Mouse (Mus musculus): ENCODE measurements around the gene 1700029I15Rik. TPM values are rescaled to one million over a fixed set of nuclear protein-coding genes. Genes with fewer than 3 reads are reported as not detected.

The 1700029I15Rik gene
- total RNA-seq (2023): 10 to 100 TPM; 14.2 to 16.7 TPM

DNA sequence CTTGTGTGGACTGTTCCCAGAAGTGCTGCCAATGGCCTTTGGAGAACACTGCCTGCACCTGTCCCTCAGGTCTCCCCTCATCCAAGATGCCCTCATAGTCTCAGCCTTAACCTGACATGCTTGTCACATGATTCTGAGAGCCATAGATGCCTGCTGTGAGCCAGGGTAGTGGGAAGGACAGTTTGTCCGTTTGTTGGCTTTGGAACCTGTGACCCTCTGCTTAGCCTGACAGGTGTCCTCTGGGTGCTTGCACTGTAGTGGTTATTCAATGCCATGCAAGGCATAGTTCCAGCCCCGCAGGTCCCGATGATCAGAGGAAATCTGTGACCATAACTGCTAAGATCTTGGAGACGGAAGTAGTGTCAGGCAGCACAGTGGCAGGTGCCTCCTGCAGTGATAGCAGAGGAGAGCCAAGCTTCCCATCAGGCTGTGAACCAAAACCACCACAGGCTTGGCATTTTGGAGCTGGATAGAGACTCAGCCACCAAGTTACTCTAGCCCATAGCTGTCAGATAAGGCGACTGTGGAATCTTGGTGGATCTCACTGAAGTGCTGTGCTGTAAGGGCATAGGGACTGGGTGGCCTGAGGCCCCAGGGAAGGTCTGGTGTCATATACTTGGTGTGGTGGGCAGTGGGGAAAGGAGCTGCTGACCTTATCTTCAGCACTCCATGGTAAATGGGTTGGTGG lies at the start of gene 1700029I15Rik:
Gene 1700029I15Rik, plus strand, starts transcription at position 638 of the 688 bp plus-strand sequence.

DNA sequence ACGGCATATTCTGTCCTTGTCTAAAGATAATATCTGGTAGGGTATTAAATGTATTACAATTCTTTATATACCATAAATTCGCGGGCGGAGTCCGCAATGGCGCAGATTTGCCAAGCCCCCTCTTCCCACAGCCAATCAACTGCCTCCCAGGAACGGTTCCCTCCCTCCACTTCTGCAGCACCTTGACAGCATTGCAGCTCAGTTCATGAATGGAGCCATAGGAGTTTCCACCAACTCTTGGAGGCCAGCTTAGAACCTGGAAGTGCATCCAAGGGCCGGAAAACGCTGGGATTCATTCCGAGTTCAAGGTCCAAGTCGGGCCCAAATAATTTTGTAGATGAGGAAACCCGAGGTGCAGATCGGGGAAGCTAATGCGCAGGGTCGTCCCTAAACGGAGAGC lies 7.8 kb upstream of the 1700029I15Rik start, which contains the start of the genes Pex16 and Large2:
Gene Pex16, plus strand, starts transcription at position 163 of the 400 bp plus-strand sequence.
Gene Large2, minus strand, starts transcription at position 356 of the 400 bp plus-strand sequence.

DNA sequence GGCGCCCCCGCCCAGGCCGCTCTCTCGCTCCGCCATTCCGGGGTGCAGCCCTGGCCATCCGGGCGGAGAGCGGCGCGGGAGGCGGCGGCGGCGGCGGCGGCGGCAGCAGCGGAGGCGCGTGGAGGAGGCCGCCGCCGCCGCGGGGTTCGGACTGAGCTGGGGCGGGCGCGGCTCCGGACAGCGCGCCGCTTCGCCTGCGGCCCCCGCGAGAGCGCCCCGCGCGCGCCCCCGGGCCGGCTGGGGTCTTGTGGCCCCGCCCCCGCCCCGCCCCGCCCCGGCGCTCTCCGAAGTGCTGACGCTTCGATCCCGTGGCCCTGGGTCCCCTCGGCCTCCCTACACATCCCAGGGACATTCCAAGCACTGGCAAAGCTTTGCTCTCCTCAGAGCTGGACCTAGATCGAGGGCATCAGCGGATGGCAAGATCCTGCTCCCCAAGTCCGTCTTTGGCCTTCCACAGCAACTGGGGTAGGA lies 18.8 kb downstream of the 1700029I15Rik start, which contains the start of gene Mapk8ip1:
Gene Mapk8ip1, minus strand, starts transcription at position 173 of the 471 bp plus-strand sequence.

DNA sequence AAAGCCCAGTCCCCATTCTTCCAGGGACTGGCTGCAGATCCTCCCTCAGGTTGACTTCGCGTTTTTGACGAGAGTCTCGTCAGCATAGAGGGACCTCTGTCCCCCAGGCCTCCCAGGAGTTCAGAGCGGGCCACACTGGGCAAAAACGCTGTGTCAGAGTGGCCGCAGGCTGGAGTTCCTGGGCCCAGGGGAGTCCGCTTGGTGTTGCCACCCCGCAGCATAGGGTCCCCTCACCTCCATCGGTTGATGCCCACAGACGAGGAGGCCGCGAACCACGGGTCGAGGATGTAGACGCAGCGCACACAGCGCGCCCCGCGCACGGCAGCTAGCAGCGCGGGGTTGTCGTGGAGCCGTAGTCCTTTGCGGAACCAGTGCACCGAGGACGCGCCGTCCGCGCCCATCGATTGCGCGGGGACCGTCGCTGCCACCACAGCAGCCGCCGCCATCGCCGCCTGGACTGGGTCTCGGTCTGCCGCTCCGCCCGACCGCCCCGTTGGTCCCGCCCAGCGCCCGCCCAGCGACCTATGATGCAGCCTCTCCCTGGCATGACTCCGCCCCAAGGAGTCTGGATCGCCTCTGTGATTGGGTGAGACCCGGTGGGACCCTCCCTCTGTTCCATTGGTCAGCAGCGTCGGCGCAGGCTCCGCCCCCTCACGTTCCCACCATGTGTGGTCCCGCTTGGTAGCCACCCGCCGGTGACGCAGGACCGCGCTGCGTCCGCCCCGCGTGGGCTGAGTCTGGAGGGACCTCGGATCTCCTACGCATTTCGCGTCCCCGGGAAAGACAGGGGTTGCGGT lies 51.4 kb downstream of the 1700029I15Rik start, which contains the start of gene Cry2:
Gene Cry2, minus strand, starts transcription at position 466 of the 797 bp plus-strand sequence.

Other genes with a start within 250 kb of the 1700029I15Rik start
- 10 to 100 TPM; 39.2 to 43.0 TPM for gene Pex16, start 7.9 kb upstream of the 1700029I15Rik start, total RNA-seq (2023)
- 1 to 10 TPM; 1.9 TPM for gene Large2, start 7.7 kb upstream of the 1700029I15Rik start, total RNA-seq (2023)
- 1 to 10 TPM; 1.2 to 1.5 TPM for gene Mapk8ip1, start 18.7 kb downstream of the 1700029I15Rik start, total RNA-seq (2023)
- gene Cry2, start 51.5 kb downstream of the 1700029I15Rik start, total RNA-seq (2023): 10 to 100 TPM; 29.7 to 31.1 TPM
- 10 to 100 TPM; 33.5 to 43.4 TPM for gene Slc35c1, start 78.0 kb downstream of the 1700029I15Rik start, total RNA-seq (2023)
- gene Chst1, start 217.2 kb downstream of the 1700029I15Rik start, total RNA-seq (2023): under 1 TPM in 1 of 2 experiments, not detected in 1; 0.20 TPM

Data from T-cell, adult 66 days (primary cell).